Comparison of ENCODE assay signal across 8 mouse cellular contexts in genomic region chr11:105944126-105944621, GRCm38 (mm10). TPM values are rescaled to one million over a fixed set of nuclear protein-coding genes. Genes with fewer than 3 reads are reported as not detected.
DNase-seq lines count a peak whose midpoint lies in the region; ATAC-seq and TF ChIP-seq lines count a peak whose summit lies in the region.

No protein-coding gene starts in this region.

- peaks cover 60% of the 10 kb centered on the region for H3K4me1 ChIP-seq in E14TG2a.4 (replicated peaks; ENCODE audit: low read depth, low read length)
- H3K4me1 ChIP-seq in forebrain, embryonic 14.5 days (ENCODE audit: control insufficient read depth, insufficient read depth, low read length), result peaks cover 6% of the 10 kb centered on the region; the same call in 1 of the 2 replicates
- peaks cover 46% of the 10 kb centered on the region for H3K4me1 ChIP-seq in lung, embryonic 15.5 days

- peak overlapping the region; percentile 71 for H3K9ac ChIP-seq in forebrain, embryonic 14.5 days (ENCODE audit: low read length)
- peak overlapping the region; percentile 58 for H3K9ac ChIP-seq in lung, embryonic 15.5 days

- TF ChIP-seq CTCF in E14TG2a.4 (conservative IDR thresholded peaks at IDR 0.05; ENCODE audit: low read length), result 0 out of 2 replicates have a peak, but pooled peaks have one; percentile 4

- H3K27ac ChIP-seq in forebrain, embryonic 14.5 days (ENCODE audit: low read depth, low read length), result no peak overlapping the region
- H3K27ac ChIP-seq in lung, embryonic 15.5 days, result peak overlapping the region; percentile 95

- peak; percentile 67 for DNase-seq in forebrain, embryonic 14.5 days (ENCODE audit: low spot score)
- peak; percentile 83 for DNase-seq in heart, postnatal 4 days
- DNase-seq in layer of hippocampus, postnatal 10 days (ENCODE audit: low spot score in 2 of 2), result peak; percentile 46 to 65
- DNase-seq in ovary, postnatal 14 days (ENCODE audit: low spot score), result peak; percentile 46
- peak; percentile 79 for DNase-seq in thymus, postnatal 14 days

- H3K9me3 ChIP-seq in E14TG2a.4 (ENCODE audit: low read length), result no peaks in the 10 kb centered on the region
- H3K9me3 ChIP-seq in forebrain, embryonic 14.5 days (replicated peaks; ENCODE audit: control insufficient read depth, low read length), result no peaks in the 10 kb centered on the region
- no peaks in the 10 kb centered on the region for H3K9me3 ChIP-seq in lung, embryonic 15.5 days

- H3K36me3 ChIP-seq in E14TG2a.4 (ENCODE audit: insufficient read depth, low read length), result no peaks in the 10 kb centered on the region
- H3K36me3 ChIP-seq in forebrain, embryonic 14.5 days (ENCODE audit: control insufficient read depth, insufficient read depth, low read length), result no peaks in the 10 kb centered on the region
- no peaks in the 10 kb centered on the region for H3K36me3 ChIP-seq in lung, embryonic 15.5 days

- H3K4me3 ChIP-seq in E14TG2a.4 (replicated peaks; ENCODE audit: low read length), result peak overlapping the region; percentile 85
- H3K4me3 ChIP-seq in forebrain, embryonic 14.5 days (ENCODE audit: low read depth, low read length), result peak overlapping the region; percentile 57
- peak overlapping the region; percentile 67 for H3K4me3 ChIP-seq in lung, embryonic 15.5 days

- under 1% methylated on average over 59 of the region's 59 CpGs for whole genome bisulfite sequencing in forebrain, embryonic 14.5 days
- WGBS in lung, embryonic 15.5 days, result 2% methylated on average over 59 of the region's 59 CpGs

- H3K27me3 ChIP-seq in E14TG2a.4 (ENCODE audit: insufficient read depth, low read length), result peaks cover 21% of the 10 kb centered on the region
- no peaks in the 10 kb centered on the region for H3K27me3 ChIP-seq in forebrain, embryonic 14.5 days (replicated peaks; ENCODE audit: control insufficient read depth, insufficient read depth, low read length)
- H3K27me3 ChIP-seq in lung, embryonic 15.5 days, result peaks cover 15% of the 10 kb centered on the region; the same call in 1 of the 2 replicates

- peak overlapping the region; percentile 87 for H3K4me2 ChIP-seq in forebrain, embryonic 14.5 days (ENCODE audit: low read length)
- peak overlapping the region; percentile 96 for H3K4me2 ChIP-seq in lung, embryonic 15.5 days

- peak; percentile 20; the same call in 1 of the 2 replicates for ATAC-seq in cerebellum, adult (ENCODE audit: insufficient number of reproducible peaks, low FRiP score, low TSS enrichment)
- peak; percentile 81 for ATAC-seq in forebrain, embryonic 14.5 days
- peak; percentile 37; the same call in 1 of the 2 replicates for ATAC-seq in lung, embryonic 15.5 days (ENCODE audit: borderline replicate concordance, extremely low read depth, low FRiP score, low TSS enrichment)

RNA-seq across cellular contexts. Expression of gene Cyb561, which starts 9.0 kb away (rescaled TPM):
- polyA plus RNA-seq in forebrain, embryonic 14.5 days (2014; fragmentation: Nextera tagmentation; extraction: Ambion mirVana), result 26.0 and 32.5 TPM in 2 replicates
- 1 to 10 TPM; 6.0 to 6.4 TPM for total RNA-seq in heart, postnatal 4 days (2021)
- 10 to 100 TPM; 31.6 to 42.5 TPM for total RNA-seq in layer of hippocampus, postnatal 10 days (2021)
- 34.2 and 39.8 TPM in 2 replicates for polyA plus RNA-seq in lung, embryonic 15.5 days (2015; fragmentation: Nextera tagmentation; extraction: Ambion mirVana)

RNA-seq across cellular contexts. Expression of gene Ace, which starts 23.6 kb away (rescaled TPM):
- 1.9 and 3.1 TPM in 2 replicates for polyA plus RNA-seq in forebrain, embryonic 14.5 days (2014; fragmentation: Nextera tagmentation; extraction: Ambion mirVana)
- total RNA-seq in heart, postnatal 4 days (2021), result 10 to 100 TPM; 15.5 to 17.7 TPM
- total RNA-seq in layer of hippocampus, postnatal 10 days (2021), result 10 to 100 TPM; 11.1 to 12.6 TPM
- 7.5 and 9.4 TPM in 2 replicates for polyA plus RNA-seq in lung, embryonic 15.5 days (2015; fragmentation: Nextera tagmentation; extraction: Ambion mirVana)

RNA-seq across cellular contexts. Expression of gene Ace3, which starts 50.3 kb away (rescaled TPM):
- not detected in 2 replicates for polyA plus RNA-seq in forebrain, embryonic 14.5 days (2014; fragmentation: Nextera tagmentation; extraction: Ambion mirVana)
- not detected for total RNA-seq in heart, postnatal 4 days (2021)
- not detected for total RNA-seq in layer of hippocampus, postnatal 10 days (2021)
- 0.20 and 0.36 TPM in 2 replicates for polyA plus RNA-seq in lung, embryonic 15.5 days (2015; fragmentation: Nextera tagmentation; extraction: Ambion mirVana)

Comparison
In these comparisons a context has a peak if more than half of its experiments do, and no peak if none do; other contexts are left out.
1. ATAC-seq: peak in every context shown above with its lines; median percentile 81 in forebrain, embryonic 14.5 days; 37 in lung, embryonic 15.5 days; 20 in cerebellum, adult.
2. RNA of gene Cyb561, which starts 9.0 kb away (total RNA-seq): 31.6 to 42.5 TPM in layer of hippocampus, postnatal 10 days; 6.0 to 6.4 TPM in heart, postnatal 4 days; every median in the first group is over 4 times any median in the second.
3. Peak in every context shown above with its lines, with median percentiles within 50 percentile points of each other: H3K4me3 ChIP-seq and DNase-seq.